Mouse (Mus musculus) CH12.LX (cell line): ENCODE data around the gene Gm27029. TPM values are rescaled to one million over a fixed set of nuclear protein-coding genes. Genes with fewer than 3 reads are reported as not detected.

ENCODE experiments used
- DNase-seq: peaks from one replicate; pipeline ENCODE4 v3.0.0-alpha.2; 2013; ENCODE audit errors: extremely low read depth
- H3K27ac ChIP-seq: 2 replicates; pipeline ENCODE4 v1.5.1; 2012; ENCODE audit warnings: low read depth, mild to moderate bottlenecking, control low read depth, moderate library complexity; ENCODE audit not compliant: insufficient read depth
- H3K27me3 ChIP-seq: replicated peaks from 2 replicates; pipeline ENCODE3; 2012; ENCODE audit warnings: inconsistent platforms
- H3K36me3 ChIP-seq, 2 experiments: replicated peaks in 1 of 2; 2 replicates each; pipeline versions ENCODE3 to v1.6.1; 2012; ENCODE audit warnings: inconsistent platforms in 1 of 2, low read length in 1 of 2, mild to moderate bottlenecking in 1 of 2, mixed read lengths in 1 of 2, moderate library complexity in 1 of 2; ENCODE audit not compliant: control insufficient read depth in 1 of 2, insufficient read depth in 1 of 2
- H3K4me1 ChIP-seq, 2 experiments: 2 replicates each; pipeline ENCODE4 v1.6.1; 2012; ENCODE audit warnings: inconsistent platforms in 1 of 2, moderate library complexity in 1 of 2; ENCODE audit not compliant: insufficient read depth in 2 of 2, control insufficient read depth in 1 of 2
- H3K4me2 ChIP-seq: 2 replicates; pipeline ENCODE4 v1.6.1; 2012; ENCODE audit warnings: low read depth, mild to moderate bottlenecking, control low read depth; ENCODE audit not compliant: poor library complexity, insufficient read depth, severe bottlenecking
- H3K4me3 ChIP-seq, 3 experiments: fragments of 150-350 bp in 1 of 3; sonication (generic) in 1 of 3; replicated peaks in 1 of 3; 2 replicates each; pipeline versions ENCODE3 to v1.5.1; 2011 to 2012; ENCODE audit warnings: low read depth in 2 of 3, low read length in 2 of 3, mild to moderate bottlenecking in 2 of 3, moderate library complexity in 2 of 3, control low read depth in 1 of 3, improper control_type of control experiment in 1 of 3, inconsistent platforms in 1 of 3, mixed read lengths in 1 of 3; ENCODE audit not compliant: poor library complexity in 1 of 3
- H3K79me2 ChIP-seq: replicated peaks from 2 replicates; pipeline ENCODE4 v1.6.1; 2012; ENCODE audit warnings: mild to moderate bottlenecking, moderate library complexity; ENCODE audit not compliant: control insufficient read depth, poor library complexity, insufficient read depth, severe bottlenecking; ENCODE audit errors: extremely low read depth
- H3K9ac ChIP-seq: 2 replicates; pipeline ENCODE4 v1.6.1; 2012; ENCODE audit warnings: low read depth, mild to moderate bottlenecking, control low read depth, moderate library complexity; ENCODE audit not compliant: insufficient read depth
- H3K9me3 ChIP-seq: replicated peaks from 2 replicates; pipeline ENCODE3; 2012; ENCODE audit warnings: low read length, inconsistent platforms, mixed read lengths
- CHD1 ChIP-seq: IDR thresholded peaks from 2 replicates; pipeline ENCODE4 v1.6.1; 2012; ENCODE audit warnings: low read depth, low read length, improper control_type of control experiment, inconsistent platforms
- CTCF ChIP-seq, 2 experiments: IDR thresholded peaks in 1 of 2; conservative IDR thresholded peaks in 1 of 2; 2 replicates each; pipeline ENCODE4 v1.5.1; 2011 to 2012; ENCODE audit warnings: low read depth in 2 of 2, low read length in 2 of 2, improper control_type of control experiment in 1 of 2, inconsistent platforms in 1 of 2, mild to moderate bottlenecking in 1 of 2, moderate library complexity in 1 of 2
- E2F4 ChIP-seq: IDR thresholded peaks from 2 replicates; pipeline ENCODE4 v1.6.1; 2011; ENCODE audit warnings: low read depth, low read length, improper control_type of control experiment; ENCODE audit not compliant: insufficient replicate concordance
- ELF1 ChIP-seq: IDR thresholded peaks from 2 replicates; pipeline ENCODE4 v1.6.1; 2014; ENCODE audit warnings: low read depth, mild to moderate bottlenecking, inconsistent platforms, low read length, improper control_type of control experiment
- GABPA ChIP-seq: IDR thresholded peaks from 2 replicates; pipeline ENCODE4 v1.6.1; 2012; ENCODE audit warnings: low read depth, low read length, improper control_type of control experiment, inconsistent platforms; ENCODE audit not compliant: insufficient replicate concordance
- HCFC1 ChIP-seq: IDR thresholded peaks from 2 replicates; pipeline ENCODE4 v1.6.1; 2012; ENCODE audit warnings: low read depth, mild to moderate bottlenecking, inconsistent platforms, low read length, improper control_type of control experiment
- JUND ChIP-seq: conservative IDR thresholded peaks from 2 replicates; pipeline ENCODE4 v1.6.1; 2011; ENCODE audit warnings: low read depth, low read length, improper control_type of control experiment
- KAT2A ChIP-seq: IDR thresholded peaks from 2 replicates; pipeline ENCODE4 v1.6.1; 2012; ENCODE audit warnings: low read length, improper control_type of control experiment, inconsistent platforms; ENCODE audit not compliant: insufficient replicate concordance
- MAFK ChIP-seq: IDR thresholded peaks from 2 replicates; pipeline ENCODE4 v1.6.1; 2011; ENCODE audit warnings: low read length, improper control_type of control experiment; ENCODE audit not compliant: insufficient replicate concordance
- MAX ChIP-seq: IDR thresholded peaks from 2 replicates; pipeline ENCODE4 v1.6.1; 2011; ENCODE audit warnings: low read length, improper control_type of control experiment
- MAZ ChIP-seq: IDR thresholded peaks from 2 replicates; pipeline ENCODE4 v1.6.1; 2012; ENCODE audit warnings: low read depth, mild to moderate bottlenecking, inconsistent platforms, low read length, improper control_type of control experiment, moderate library complexity
- MEF2A ChIP-seq: IDR thresholded peaks from 2 replicates; pipeline ENCODE4 v1.6.1; 2014; ENCODE audit warnings: low read depth, mild to moderate bottlenecking, inconsistent platforms, low read length, improper control_type of control experiment, borderline replicate concordance
- MXI1 ChIP-seq: IDR thresholded peaks from 2 replicates; pipeline ENCODE4 v1.6.1; 2011; ENCODE audit warnings: mild to moderate bottlenecking, low read depth, low read length, improper control_type of control experiment
- MYC ChIP-seq: IDR thresholded peaks from 2 replicates; pipeline ENCODE4 v1.6.1; 2011; ENCODE audit warnings: low read depth, mild to moderate bottlenecking, improper control_type of control experiment, low read length
- NELFE ChIP-seq: IDR thresholded peaks from 2 replicates; pipeline ENCODE4 v1.6.1; 2011; ENCODE audit warnings: low read depth, low read length, improper control_type of control experiment
- NRF1 ChIP-seq: IDR thresholded peaks from 2 replicates; pipeline ENCODE4 v1.6.1; 2014; ENCODE audit warnings: low read depth, mild to moderate bottlenecking, inconsistent platforms, low read length, improper control_type of control experiment, moderate library complexity
- RAD21 ChIP-seq: IDR thresholded peaks from 2 replicates; pipeline ENCODE4 v1.6.1; 2011; ENCODE audit warnings: low read depth, mild to moderate bottlenecking, low read length, improper control_type of control experiment, moderate library complexity
- RCOR1 ChIP-seq: conservative IDR thresholded peaks from 2 replicates; pipeline ENCODE4 v1.6.1; 2012; ENCODE audit warnings: low read depth, mild to moderate bottlenecking, inconsistent platforms, low read length, improper control_type of control experiment
- SIN3A ChIP-seq: IDR thresholded peaks from 2 replicates; pipeline ENCODE4 v1.6.1; 2012; ENCODE audit warnings: low read length, improper control_type of control experiment, inconsistent platforms
- SMC3 ChIP-seq: IDR thresholded peaks from 2 replicates; pipeline ENCODE4 v1.6.1; 2011; ENCODE audit warnings: low read depth, low read length, improper control_type of control experiment
- TCF12 ChIP-seq: IDR thresholded peaks from 2 replicates; pipeline ENCODE4 v1.6.1; 2014; ENCODE audit warnings: low read depth, mild to moderate bottlenecking, inconsistent platforms, low read length, improper control_type of control experiment
- UBTF ChIP-seq: IDR thresholded peaks from 2 replicates; pipeline ENCODE4 v1.6.1; 2012; ENCODE audit warnings: low read depth, mild to moderate bottlenecking, inconsistent platforms, low read length, improper control_type of control experiment, moderate library complexity
- USF1 ChIP-seq: IDR thresholded peaks from 2 replicates; pipeline ENCODE4 v1.6.1; 2014; ENCODE audit warnings: low read depth, mild to moderate bottlenecking, inconsistent platforms, low read length, improper control_type of control experiment
- USF2 ChIP-seq: conservative IDR thresholded peaks from 2 replicates; pipeline ENCODE4 v1.6.1; 2011; ENCODE audit warnings: low read depth, low read length, improper control_type of control experiment
- ZC3H11A ChIP-seq: IDR thresholded peaks from 2 replicates; pipeline ENCODE4 v1.6.1; 2012; ENCODE audit warnings: low read depth, mild to moderate bottlenecking, inconsistent platforms, low read length, improper control_type of control experiment
- ZKSCAN1 ChIP-seq: IDR thresholded peaks from 2 replicates; pipeline ENCODE4 v1.6.1; 2012; ENCODE audit warnings: low read depth, inconsistent platforms, low read length, improper control_type of control experiment, borderline replicate concordance
- ZMIZ1 ChIP-seq: IDR thresholded peaks from 2 replicates; pipeline ENCODE4 v1.6.1; 2012; ENCODE audit warnings: low read depth, mild to moderate bottlenecking, inconsistent platforms, low read length, improper control_type of control experiment
- dilution Hi-C: fragments of 300-500 bp; cut with MboI; formaldehyde crosslinking; loops from 2 replicates; pipeline ENCODE4 v1.14.3; 2020; ENCODE audit warnings: low sequenced_read_pairs; ENCODE audit not compliant: extremely low pct_unique_long_range_greater_than_20kb, extremely low pct_ligation_motif_present
- in situ Hi-C: fragments of 300-500 bp; cut with MboI; formaldehyde crosslinking; loops from 3 replicates; pipeline ENCODE4 v1.14.3; 2019; ENCODE audit warnings: low sequenced_read_pairs, low pct_ligation_motif_present, low pct_unique_long_range_greater_than_20kb, mixed read lengths
- polyA plus RNA-seq: library from polyadenylated mRNA; unstranded; fragments of >175 nt; gene quantifications from 2 replicates; pipeline ENCODE4 v1.2.1, GENCODE M21; 2012; ENCODE audit warnings: low read depth; ENCODE audit not compliant: insufficient read length
- total RNA-seq, 2 experiments: library from RNA; depleted of rRNA; stranded (reverse); fragments of 300-350 nt in 1 of 2; fragments of >200 nt in 1 of 2; gene quantifications; 2 replicates each; pipeline ENCODE4 v1.2.3; 2012 to 2014

The Gm27029 gene
- total and polyA plus RNA-seq, 3 experiments: 1.7 to 8.3 (median 6.2) TPM

GRCm38 (mm10) chr11:101451536-101451935 lies 26.9 kb upstream of the Gm27029 start:
- peaks cover 2 to 49% of the 10 kb centered on the region in 2 experiments for H3K36me3 ChIP-seq
- H3K27ac ChIP-seq: no peak overlapping the region
- H3K4me1 ChIP-seq: peaks cover 0 to 50% of the 10 kb centered on the region in 2 experiments; a peak in 2 of 4 replicates
- DNase-seq: no peak
- no peaks in the 10 kb centered on the region for H3K9me3 ChIP-seq
- no peak overlapping the region for H3K4me3 ChIP-seq
- TF ChIP-seq MYC: no peak
- TF ChIP-seq KAT2A: no peak
- no peak for TF ChIP-seq CHD1
- TF ChIP-seq NELFE: no peak
- TF ChIP-seq SIN3A: no peak
- TF ChIP-seq CTCF (conservative IDR thresholded peaks at IDR 0.05 in 1 of 2, IDR thresholded peaks at IDR 0.05 in 1 of 2; ENCODE audit: low read depth in 2 of 2, low read length in 2 of 2): no peak
- no peak for TF ChIP-seq MEF2A
- no peak for TF ChIP-seq ZC3H11A
- no peak for TF ChIP-seq MAX
- no peak for TF ChIP-seq UBTF
- no peak for TF ChIP-seq MAZ
- TF ChIP-seq HCFC1: no peak
- dilution Hi-C loops (no loop called here), in situ Hi-C loops (no loop called here)
- H3K79me2 ChIP-seq: peaks cover 8% of the 10 kb centered on the region; the same call in 1 of the 2 replicates
- H3K27me3 ChIP-seq: no peaks in the 10 kb centered on the region
- H3K9ac ChIP-seq: no peak overlapping the region
- H3K4me2 ChIP-seq: no peak overlapping the region

GRCm38 (mm10) chr11:101450394-101450793 lies 25.8 kb upstream of the Gm27029 start:
- dilution Hi-C loops: no loop called here
- DNase-seq: peak; percentile 71
- H3K4me2 ChIP-seq: no peak overlapping the region; the same call in 1 of the 2 replicates

More at GRCm38 (mm10) chr11:101450394-101450793, 25.8 kb upstream of the Gm27029 start:
- H3K9ac ChIP-seq: no peak overlapping the region
- TF ChIP-seq ELF1: no peak
- TF ChIP-seq MAZ: no peak
- no peak for TF ChIP-seq ZMIZ1
- TF ChIP-seq TCF12: no peak
- peak; percentile 32 for TF ChIP-seq SMC3
- no peak for TF ChIP-seq CHD1
- no peak for TF ChIP-seq GABPA
- TF ChIP-seq UBTF: no peak
- TF ChIP-seq E2F4: no peak
- no peak for TF ChIP-seq USF1
- no peak for TF ChIP-seq USF2
- TF ChIP-seq CTCF (conservative IDR thresholded peaks at IDR 0.05 in 1 of 2, IDR thresholded peaks at IDR 0.05 in 1 of 2; ENCODE audit: low read depth in 2 of 2, low read length in 2 of 2): peak in 1 of 2 experiments; percentile 77; a peak in 2 of 4 replicates
- 0 out of 2 replicates have a peak, but pooled peaks have one; percentile 20 for TF ChIP-seq SIN3A
- no peak for TF ChIP-seq ZKSCAN1
- TF ChIP-seq MAFK: no peak
- TF ChIP-seq ZC3H11A: no peak
- TF ChIP-seq RAD21: peak; percentile 71
- no peak for TF ChIP-seq MYC
- TF ChIP-seq KAT2A: no peak
- no peak for TF ChIP-seq RCOR1
- TF ChIP-seq MAX: peak; percentile 4; the same call in 1 of the 2 replicates
- TF ChIP-seq MXI1: peak; percentile 26; the same call in 1 of the 2 replicates
- no peak for TF ChIP-seq JUND
- 0 out of 2 replicates have a peak, but pooled peaks have one; percentile 18 for TF ChIP-seq NRF1
- TF ChIP-seq MEF2A: no peak
- peaks cover 5 to 45% of the 10 kb centered on the region in 2 experiments for H3K36me3 ChIP-seq
- H3K4me1 ChIP-seq: peaks cover 4 to 58% of the 10 kb centered on the region in 2 experiments; a peak in 3 of 4 replicates
- H3K27me3 ChIP-seq: no peaks in the 10 kb centered on the region
- H3K9me3 ChIP-seq: no peaks in the 10 kb centered on the region
- H3K79me2 ChIP-seq: peaks cover 11% of the 10 kb centered on the region; the same call in 1 of the 2 replicates
- in situ Hi-C loops: no loop called here
- no peak overlapping the region for H3K4me3 ChIP-seq
- no peak overlapping the region for H3K27ac ChIP-seq
